Mouse (Mus musculus) forebrain, embryonic 15.5 days (tissue): Measurements from ENCODE around the gene Slc17a1. TPM values are rescaled to one million over a fixed set of nuclear protein-coding genes. Genes with fewer than 3 reads are reported as not detected.

ENCODE experiments used
- ATAC-seq: fragments of 200-750 bp; cut with Nextera tagmentation; replicated peaks from 2 replicates; pipeline ENCODE4 v1.8.0; 2017; ENCODE audit warnings: mild to moderate bottlenecking, moderate TSS enrichment, moderate library complexity
- H3K27ac ChIP-seq: fragments of 300-500 bp; sonication (generic); replicated peaks from 2 replicates; pipeline ENCODE4 v1.5.1; 2015; ENCODE audit warnings: mild to moderate bottlenecking, inconsistent platforms
- H3K27me3 ChIP-seq: fragments of 300-500 bp; sonication (generic); 2 replicates; pipeline ENCODE4 v1.6.1; 2015; ENCODE audit warnings: inconsistent platforms
- H3K36me3 ChIP-seq: fragments of 300-500 bp; sonication (generic); 2 replicates; pipeline ENCODE4 v1.6.1; 2015; ENCODE audit warnings: mild to moderate bottlenecking, inconsistent platforms
- H3K4me1 ChIP-seq: fragments of 300-500 bp; sonication (generic); 2 replicates; pipeline ENCODE4 v1.6.1; 2015; ENCODE audit warnings: inconsistent platforms
- H3K4me2 ChIP-seq: fragments of 300-500 bp; sonication (generic); replicated peaks from 2 replicates; pipeline ENCODE4 v1.6.1; 2015; ENCODE audit warnings: mild to moderate bottlenecking, inconsistent platforms
- H3K4me3 ChIP-seq: fragments of 300-500 bp; sonication (generic); 2 replicates; pipeline ENCODE4 v1.5.1; 2015; ENCODE audit warnings: mild to moderate bottlenecking, inconsistent platforms
- H3K9ac ChIP-seq: fragments of 300-500 bp; sonication (generic); replicated peaks from 2 replicates; pipeline ENCODE4 v1.6.1; 2015; ENCODE audit warnings: mild to moderate bottlenecking, inconsistent platforms
- H3K9me3 ChIP-seq: fragments of 300-500 bp; sonication (generic); 2 replicates; pipeline ENCODE4 v1.6.1; 2016; ENCODE audit warnings: inconsistent platforms
- WGBS: fragments of 180-500 bp; shearing (Covaris S2); methylation state at CpG from one replicate; pipeline ENCODE4 v1.1.7; 2015; ENCODE audit warnings: mixed read lengths; 5-methylcytosine and 5-hydroxymethylcytosine counted together
- polyA plus RNA-seq: library from polyadenylated mRNA; unstranded; fragments of >200 nt; fragmentation: Nextera tagmentation; extraction: Ambion mirVana; gene quantifications from 2 replicates; pipeline ENCODE4 v1.2.1, GENCODE M21; 2015

The Slc17a1 gene
- polyA plus RNA-seq, 1 experiment from 2014 or later: not detected

DNA sequence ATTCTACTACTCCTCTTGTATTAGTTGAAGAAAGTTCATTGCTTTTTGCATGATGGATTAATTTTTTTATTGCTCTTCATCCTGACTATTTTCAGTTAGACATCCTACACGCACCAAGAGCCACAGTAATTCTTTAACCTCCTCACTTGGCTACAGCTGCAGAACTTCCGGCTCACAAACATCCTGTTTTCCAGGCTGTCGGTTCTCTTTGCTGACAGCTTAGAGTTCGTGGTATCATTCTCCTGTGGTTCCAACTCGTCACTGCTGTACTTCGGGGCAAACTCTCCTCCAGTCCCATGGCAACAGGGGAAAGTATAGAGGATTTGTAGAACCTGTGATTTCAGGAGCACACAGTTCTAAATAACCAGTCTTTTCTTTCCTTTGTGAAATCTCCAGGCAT is 30.7 kb downstream of the Slc17a1 start:
- ATAC-seq: no peak
- WGBS: 47% methylated on average over 6 of the region's 6 CpGs

GRCm38 (mm10) chr13:23906906-23907305 is 39.4 kb downstream of the Slc17a1 start:
- no peak for ATAC-seq
- no peaks in the 10 kb centered on the region for H3K27me3 ChIP-seq
- no peaks in the 10 kb centered on the region for H3K9me3 ChIP-seq
- H3K4me2 ChIP-seq: no peak overlapping the region
- no peaks in the 10 kb centered on the region for H3K4me1 ChIP-seq
- H3K36me3 ChIP-seq: no peaks in the 10 kb centered on the region
- no peak overlapping the region for H3K9ac ChIP-seq
- no peak overlapping the region for H3K27ac ChIP-seq
- H3K4me3 ChIP-seq: no peak overlapping the region
- WGBS: 95% methylated on average over 5 of the region's 5 CpGs

More for the DNA sequence above, 30.7 kb downstream of the Slc17a1 start:
- H3K27me3 ChIP-seq: no peaks in the 10 kb centered on the region
- no peak overlapping the region for H3K4me3 ChIP-seq
- H3K36me3 ChIP-seq: no peaks in the 10 kb centered on the region
- no peak overlapping the region for H3K9ac ChIP-seq
- peaks cover 1% of the 10 kb centered on the region; the same call in 1 of the 2 replicates for H3K4me1 ChIP-seq
- no peak overlapping the region for H3K4me2 ChIP-seq
- H3K27ac ChIP-seq: no peak overlapping the region
- no peaks in the 10 kb centered on the region for H3K9me3 ChIP-seq

- no peak overlapping the region for H3K4me3 ChIP-seq
- no peak overlapping the region for H3K9ac ChIP-seq
- H3K27ac ChIP-seq: no peak overlapping the region
- no peak for ATAC-seq
- no peaks in the 10 kb centered on the region for H3K9me3 ChIP-seq
- no peaks in the 10 kb centered on the region for H3K27me3 ChIP-seq
- 86% methylated on average over 5 of the region's 5 CpGs for WGBS
- no peaks in the 10 kb centered on the region for H3K36me3 ChIP-seq
- H3K4me2 ChIP-seq: no peak overlapping the region
- no peaks in the 10 kb centered on the region for H3K4me1 ChIP-seq
Measured at GRCm38 (mm10) chr13:23910121-23910520, 42.6 kb downstream of the Slc17a1 start.

DNA sequence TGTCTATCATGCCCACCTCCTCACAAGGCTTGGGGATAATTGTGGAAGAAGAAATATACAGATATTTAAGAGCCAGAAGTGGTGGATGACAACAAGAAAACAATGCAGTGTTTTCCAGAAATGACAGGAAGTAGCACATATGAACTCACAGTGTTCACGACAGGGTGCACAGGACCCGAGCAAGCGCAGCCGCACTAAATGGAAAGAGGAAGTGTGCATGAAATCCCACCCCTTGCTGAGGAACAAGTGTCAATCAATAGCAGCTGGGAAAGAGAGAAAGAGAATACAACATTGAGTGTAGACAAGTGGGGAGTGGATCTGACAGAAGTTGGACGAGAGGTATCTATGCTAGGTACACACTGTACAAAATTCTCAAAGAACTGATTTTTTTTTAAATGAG is 43.8 kb downstream of the Slc17a1 start:
- Histone ChIP-seq H3K36me3 (no peaks in the 10 kb centered on the region), H3K27ac (no peak overlapping the region), H3K4me2 (no peak overlapping the region), H3K27me3 (no peaks in the 10 kb centered on the region), H3K9ac (no peak overlapping the region), H3K4me1 (no peaks in the 10 kb centered on the region), H3K4me3 (no peak overlapping the region), H3K9me3 (no peaks in the 10 kb centered on the region)
- no peak for ATAC-seq
- WGBS: 88% methylated on average over 5 of the region's 5 CpGs

DNA sequence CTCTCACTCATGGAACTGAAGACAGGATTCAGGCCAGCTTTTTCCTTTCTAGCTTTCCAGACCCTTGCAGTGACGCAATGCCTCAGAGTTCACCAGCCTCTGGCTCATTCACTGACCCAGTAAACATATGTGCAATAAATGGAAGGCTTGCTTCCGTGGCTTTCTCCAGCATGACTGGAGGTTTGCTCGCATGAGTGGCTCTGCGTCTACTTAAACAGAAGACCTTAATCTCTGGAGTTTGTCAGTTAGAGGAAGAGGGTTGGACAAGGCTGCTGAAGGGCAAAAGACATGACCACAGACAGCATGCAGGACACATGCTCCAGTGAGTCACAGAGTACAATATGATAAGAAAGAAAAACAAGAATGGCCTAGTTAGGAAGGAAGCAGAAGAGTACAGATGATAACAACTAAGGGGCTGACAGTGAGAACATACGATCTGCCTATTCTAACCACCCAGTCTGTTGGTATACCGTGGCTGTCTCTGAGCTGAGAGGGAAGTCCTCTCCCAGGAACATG is 46.3 kb downstream of the Slc17a1 start:
- Histone ChIP-seq H3K4me2 (no peak overlapping the region), H3K4me1 (no peaks in the 10 kb centered on the region), H3K9ac (no peak overlapping the region), H3K9me3 (no peaks in the 10 kb centered on the region), H3K4me3 (no peak overlapping the region), H3K36me3 (no peaks in the 10 kb centered on the region), H3K27ac (no peak overlapping the region), H3K27me3 (no peaks in the 10 kb centered on the region)
- no peak for ATAC-seq
- 62% methylated on average over 6 of the region's 6 CpGs for WGBS

DNA sequence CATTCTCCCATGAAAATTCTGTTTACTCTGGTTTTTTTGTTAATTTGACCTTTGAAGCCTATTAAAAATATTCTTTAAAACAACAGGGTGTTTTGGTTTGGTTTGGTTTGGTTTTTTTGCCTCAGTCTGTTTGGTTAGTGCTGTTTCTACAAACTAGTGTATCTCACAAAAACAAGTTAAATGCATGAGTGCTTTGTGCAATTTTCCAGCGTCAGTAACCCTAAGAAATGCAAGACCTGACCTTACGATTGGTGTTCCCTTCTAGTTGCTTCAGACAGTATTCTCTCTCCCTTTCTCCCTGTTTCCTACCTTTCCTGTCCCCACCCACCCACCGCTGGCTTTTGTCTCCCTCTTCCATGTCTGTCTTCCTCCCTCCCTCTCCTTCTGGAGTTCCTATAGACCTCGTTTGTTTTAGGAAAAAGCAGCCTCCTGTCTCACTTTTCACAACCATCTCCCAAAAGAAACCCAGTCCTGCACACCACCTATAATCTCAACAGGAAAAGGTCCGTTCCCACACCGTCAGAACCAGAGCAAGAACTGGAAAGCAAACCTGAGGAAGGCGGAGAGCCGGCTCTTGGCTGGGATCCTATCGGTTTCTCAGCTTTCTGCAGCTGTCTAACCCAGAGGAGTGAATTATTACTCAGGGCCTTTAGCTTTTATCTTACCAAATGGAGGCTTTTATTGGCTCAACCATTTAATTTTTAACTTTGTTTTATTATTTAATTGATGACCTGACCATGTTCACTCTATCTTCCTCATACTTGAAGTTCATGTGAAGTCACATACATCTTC is 47.0 kb downstream of the Slc17a1 start, which contains the start of gene Slc17a4:
Slc17a4 (minus strand) TSS at position 634 of the 792 bp plus-strand sequence.
- Histone ChIP-seq H3K4me1 (no peaks in the 10 kb centered on the region), H3K4me2 (no peak within 1 kb of the TSS), H3K9me3 (no peaks in the 10 kb centered on the region), H3K36me3 (no peaks in the 10 kb centered on the region), H3K27ac (no peak within 1 kb of the TSS), H3K4me3 (no peak within 1 kb of the TSS), H3K9ac (no peak within 1 kb of the TSS), H3K27me3 (no peaks in the 10 kb centered on the region)
- 77% methylated on average over 9 of the region's 9 CpGs for WGBS
- ATAC-seq: no peak

DNA sequence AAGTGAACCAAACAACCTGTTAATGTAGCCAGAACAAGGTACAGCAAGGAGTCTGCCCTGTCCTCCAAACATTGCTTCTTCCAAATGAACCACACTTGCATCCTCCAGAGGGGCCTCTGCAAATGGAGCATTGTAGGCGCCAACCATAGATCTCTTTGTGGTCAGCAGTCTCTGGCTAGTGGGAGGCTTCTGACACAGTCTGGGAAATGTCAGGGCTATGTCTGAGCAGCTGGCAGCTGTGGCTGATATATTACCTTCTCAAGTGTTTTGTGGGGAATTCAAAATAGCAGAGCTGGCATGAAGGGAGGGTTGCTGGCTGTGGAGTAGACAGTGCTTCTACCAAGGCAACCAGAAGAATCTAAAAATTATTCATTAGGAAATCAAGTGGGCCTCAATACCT is 48.6 kb downstream of the Slc17a1 start:
- no peak overlapping the region for H3K4me2 ChIP-seq
- 95% methylated on average over 1 of the region's 1 CpGs for WGBS
- no peak overlapping the region for H3K9ac ChIP-seq
- H3K27me3 ChIP-seq: no peaks in the 10 kb centered on the region
- no peak overlapping the region for H3K27ac ChIP-seq
- no peaks in the 10 kb centered on the region for H3K4me1 ChIP-seq
- no peaks in the 10 kb centered on the region for H3K9me3 ChIP-seq
- H3K36me3 ChIP-seq: no peaks in the 10 kb centered on the region
- no peak overlapping the region for H3K4me3 ChIP-seq
- no peak for ATAC-seq

DNA sequence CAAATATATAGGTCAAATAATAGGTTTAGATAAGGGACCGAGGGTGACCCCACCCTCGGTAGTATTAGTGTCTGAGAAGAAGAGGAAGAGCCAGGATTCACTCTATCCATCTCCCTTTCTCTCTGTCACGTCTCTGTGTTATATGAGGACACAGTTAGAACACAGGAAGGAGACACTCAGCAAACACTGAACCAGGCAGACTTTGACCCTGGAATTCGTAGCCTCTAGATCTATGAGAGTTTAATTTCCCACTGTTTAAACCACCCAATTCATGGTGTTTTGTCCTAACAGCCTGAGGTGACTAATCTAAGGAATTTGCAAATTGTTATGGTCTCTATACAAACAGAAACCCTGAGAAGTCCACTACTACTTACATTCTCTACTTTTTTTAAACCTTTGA is 50.1 kb downstream of the Slc17a1 start:
- Histone ChIP-seq H3K27me3 (no peaks in the 10 kb centered on the region), H3K9ac (no peak overlapping the region), H3K4me2 (no peak overlapping the region), H3K4me1 (no peaks in the 10 kb centered on the region), H3K9me3 (no peaks in the 10 kb centered on the region), H3K27ac (no peak overlapping the region), H3K36me3 (no peaks in the 10 kb centered on the region), H3K4me3 (no peak overlapping the region)
- 85% methylated on average over 4 of the region's 4 CpGs for WGBS
- no peak for ATAC-seq

GRCm38 (mm10) chr13:23925792-23926191 is 58.2 kb downstream of the Slc17a1 start:
- no peak overlapping the region for H3K4me2 ChIP-seq
- 0 out of 2 replicates have a peak, but pooled peaks have one; percentile 55 for ATAC-seq
- H3K4me3 ChIP-seq: no peak overlapping the region
- no peaks in the 10 kb centered on the region for H3K4me1 ChIP-seq
- H3K27me3 ChIP-seq: no peaks in the 10 kb centered on the region
- no peaks in the 10 kb centered on the region for H3K36me3 ChIP-seq
- no peak overlapping the region for H3K9ac ChIP-seq
- 0 out of 2 replicates have a peak overlapping the region, but pooled peaks have one; percentile 11 for H3K27ac ChIP-seq
- WGBS: 62% methylated on average over 2 of the region's 2 CpGs
- no peaks in the 10 kb centered on the region for H3K9me3 ChIP-seq

GRCm38 (mm10) chr13:23928637-23929036 is 61.1 kb downstream of the Slc17a1 start:
- Histone ChIP-seq H3K27me3 (no peaks in the 10 kb centered on the region), H3K4me3 (no peak overlapping the region), H3K9ac (no peak overlapping the region), H3K4me1 (no peaks in the 10 kb centered on the region), H3K4me2 (no peak overlapping the region), H3K9me3 (no peaks in the 10 kb centered on the region), H3K36me3 (no peaks in the 10 kb centered on the region), H3K27ac (no peak overlapping the region)
- WGBS: 67% methylated on average over 3 of the region's 3 CpGs
- no peak for ATAC-seq

- Histone ChIP-seq H3K36me3 (no peaks in the 10 kb centered on the region), H3K4me3 (no peak overlapping the region), H3K9me3 (no peaks in the 10 kb centered on the region), H3K27ac (no peak overlapping the region), H3K4me2 (no peak overlapping the region), H3K4me1 (no peaks in the 10 kb centered on the region), H3K9ac (no peak overlapping the region), H3K27me3 (no peaks in the 10 kb centered on the region)
- ATAC-seq: no peak
- 93% methylated on average over 9 of the region's 9 CpGs for WGBS
Measured at GRCm38 (mm10) chr13:23930461-23930860, 62.9 kb downstream of the Slc17a1 start.

DNA sequence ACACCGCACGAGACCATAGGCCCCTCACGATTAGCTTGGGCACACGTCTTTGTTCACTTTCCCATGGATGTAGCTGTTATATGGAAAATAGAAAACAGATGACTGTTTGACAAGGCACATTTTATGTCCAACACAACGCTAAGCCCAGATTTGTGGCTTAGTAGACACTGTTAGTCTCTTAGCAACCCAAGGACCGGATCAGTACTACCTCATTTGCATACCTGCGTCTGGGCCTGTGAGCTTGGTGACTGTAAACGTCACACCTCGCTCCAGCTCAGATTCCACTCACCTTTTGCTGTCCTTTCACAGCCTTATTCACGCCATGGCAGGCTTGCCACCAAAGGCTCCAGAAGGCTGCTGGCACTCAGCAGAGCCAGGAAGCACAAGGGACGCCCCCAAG is 63.4 kb downstream of the Slc17a1 start:
- Histone ChIP-seq H3K9ac (no peak overlapping the region), H3K4me2 (no peak overlapping the region), H3K9me3 (no peaks in the 10 kb centered on the region), H3K27me3 (no peaks in the 10 kb centered on the region), H3K4me1 (no peaks in the 10 kb centered on the region), H3K4me3 (no peak overlapping the region), H3K36me3 (no peaks in the 10 kb centered on the region), H3K27ac (no peak overlapping the region)
- ATAC-seq: no peak
- 77% methylated on average over 11 of the region's 11 CpGs for WGBS
